Mouse (Mus musculus) heart, embryonic 15.5 days (tissue): ENCODE results near the gene Olfr38. TPM values are rescaled to one million over a fixed set of nuclear protein-coding genes. Genes with fewer than 3 reads are reported as not detected.

ENCODE experiments used
- ATAC-seq: fragments of 200-750 bp; cut with Nextera tagmentation; replicated peaks from 2 replicates; pipeline ENCODE4 v1.8.0; 2017; ENCODE audit warnings: low read depth, moderate TSS enrichment; ENCODE audit not compliant: insufficient number of reproducible peaks, insufficient read depth, low FRiP score
- H3K27ac ChIP-seq: fragments of 300-500 bp; sonication (generic); 2 replicates; pipeline ENCODE4 v1.5.1; 2015; ENCODE audit warnings: mild to moderate bottlenecking, inconsistent platforms
- H3K27me3 ChIP-seq: fragments of 300-500 bp; sonication (generic); 2 replicates; pipeline ENCODE4 v1.6.1; 2015; ENCODE audit warnings: inconsistent platforms
- H3K36me3 ChIP-seq: fragments of 300-500 bp; sonication (generic); 2 replicates; pipeline ENCODE4 v1.6.1; 2015; ENCODE audit warnings: mild to moderate bottlenecking, inconsistent platforms
- H3K4me1 ChIP-seq: fragments of 300-500 bp; sonication (generic); replicated peaks from 2 replicates; pipeline ENCODE4 v1.6.1; 2015; ENCODE audit warnings: inconsistent platforms
- H3K4me2 ChIP-seq: fragments of 300-500 bp; sonication (generic); 2 replicates; pipeline ENCODE4 v1.6.1; 2015; ENCODE audit warnings: inconsistent platforms, mild to moderate bottlenecking, moderate library complexity
- H3K4me3 ChIP-seq: fragments of 300-500 bp; sonication (generic); 2 replicates; pipeline ENCODE4 v1.5.1; 2015; ENCODE audit warnings: mild to moderate bottlenecking, inconsistent platforms
- H3K9ac ChIP-seq: fragments of 300-500 bp; sonication (generic); 2 replicates; pipeline ENCODE4 v1.6.1; 2015; ENCODE audit warnings: mild to moderate bottlenecking, inconsistent platforms
- H3K9me3 ChIP-seq: fragments of 300-500 bp; sonication (generic); replicated peaks from 2 replicates; pipeline ENCODE4 v1.6.1; 2016; ENCODE audit warnings: inconsistent platforms
- WGBS: fragments of 180-500 bp; shearing (Covaris S2); methylation state at CpG from one replicate; pipeline ENCODE4 v1.1.7; 2015; ENCODE audit warnings: mixed read lengths; 5-methylcytosine and 5-hydroxymethylcytosine counted together
- polyA plus RNA-seq: library from polyadenylated mRNA; unstranded; fragments of >200 nt; fragmentation: Nextera tagmentation; extraction: Ambion mirVana; gene quantifications from 2 replicates; pipeline ENCODE4 v1.2.1, GENCODE M21; 2015

Olfr38 gene
- not detected in 2 replicates for polyA plus RNA-seq

DNA sequence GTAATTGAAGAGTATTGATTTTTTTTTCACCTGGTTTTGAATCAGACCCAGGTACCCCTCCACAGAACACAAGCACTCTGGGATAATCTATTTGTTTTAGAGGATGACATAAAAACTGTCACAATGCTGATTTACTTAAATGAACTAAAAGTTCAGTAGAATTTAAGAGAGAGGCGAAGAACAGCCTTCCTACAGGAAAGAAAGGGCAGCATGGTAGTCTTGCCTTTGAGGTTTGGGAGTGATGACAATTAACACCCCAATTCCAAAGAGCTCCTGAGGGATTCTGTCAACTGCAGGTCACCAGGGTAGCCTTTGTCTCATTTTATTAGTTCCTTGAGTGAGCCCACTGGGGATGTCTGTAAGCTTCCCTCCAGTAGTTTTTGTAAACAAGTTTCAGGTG is at the start of gene Olfr38:
TSS of gene Olfr38 (plus strand) at position 301 of the 400 bp plus-strand sequence.
- Histone ChIP-seq H3K27me3 (no peaks in the 10 kb centered on the region), H3K4me1 (no peaks in the 10 kb centered on the region), H3K4me3 (no peak within 1 kb of the TSS), H3K4me2 (no peak within 1 kb of the TSS), H3K9ac (no peak within 1 kb of the TSS), H3K27ac (no peak within 1 kb of the TSS), H3K9me3 (no peaks in the 10 kb centered on the region), H3K36me3 (no peaks in the 10 kb centered on the region)
- no peak for ATAC-seq
- 47% methylated on average over 1 of the region's 1 CpGs for WGBS

DNA sequence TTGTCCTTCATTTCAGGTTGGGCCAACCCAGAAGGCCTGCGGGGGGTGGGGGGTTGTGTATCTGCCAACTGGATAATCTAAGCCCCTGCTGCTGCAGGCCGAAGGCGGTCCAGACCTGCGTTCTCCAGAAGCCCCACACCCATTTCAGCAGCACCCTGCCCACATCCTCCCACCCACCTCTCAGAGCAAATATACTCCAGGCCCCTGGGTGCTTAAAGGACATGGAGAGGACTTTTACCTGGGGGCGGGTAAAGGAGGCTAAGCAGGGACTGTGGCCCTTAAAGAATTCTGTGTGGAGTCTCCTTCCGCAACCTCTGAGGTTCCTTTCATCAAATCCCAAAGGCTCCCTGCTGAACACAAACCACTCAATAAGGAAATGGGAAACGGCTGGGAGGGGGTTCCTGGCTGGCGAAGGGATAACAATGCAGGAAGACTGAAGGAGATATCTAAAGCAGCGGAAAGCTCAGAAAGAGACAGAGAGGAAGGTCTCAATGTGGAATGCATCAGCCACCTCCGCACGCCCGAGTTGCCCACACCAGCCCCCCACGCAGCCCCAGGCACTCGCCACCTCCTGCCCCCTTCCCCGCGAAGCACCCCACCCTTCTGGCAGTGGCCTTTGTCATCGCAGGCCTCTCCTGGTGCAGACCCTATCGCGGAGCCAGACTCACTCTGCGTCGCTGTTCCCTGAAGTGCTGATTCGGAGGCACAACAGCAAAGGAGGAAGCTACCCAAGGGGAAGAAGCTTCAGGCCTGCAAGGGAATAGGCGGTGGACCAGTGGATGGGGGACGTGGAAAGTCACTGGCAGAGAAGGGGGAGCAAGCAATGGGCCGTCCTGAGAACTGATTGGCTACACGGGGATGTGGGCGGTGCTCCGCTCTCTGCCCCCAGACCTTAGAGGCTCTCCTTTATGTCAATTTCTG is 46.7 kb upstream of the Olfr38 start, which contains the start of gene Tcaf1:
TSS of gene Tcaf1 (minus strand) at position 798 of the 921 bp plus-strand sequence.
- no peaks in the 10 kb centered on the region for H3K9me3 ChIP-seq
- H3K9ac ChIP-seq, result peak within 1 kb of the TSS; percentile 81
- H3K27ac ChIP-seq, result peak within 1 kb of the TSS; percentile 87
- peak within 1 kb of the TSS; percentile 90 for H3K4me3 ChIP-seq
- peak within 1 kb of the TSS; percentile 85 for H3K4me2 ChIP-seq
- no peaks in the 10 kb centered on the region for H3K36me3 ChIP-seq
- peak; percentile 99 for ATAC-seq
- H3K4me1 ChIP-seq, result peaks cover 8% of the 10 kb centered on the region; the same call in 1 of the 2 replicates
- H3K27me3 ChIP-seq, result no peaks in the 10 kb centered on the region
- WGBS, result 4% methylated on average over 28 of the region's 28 CpGs

DNA sequence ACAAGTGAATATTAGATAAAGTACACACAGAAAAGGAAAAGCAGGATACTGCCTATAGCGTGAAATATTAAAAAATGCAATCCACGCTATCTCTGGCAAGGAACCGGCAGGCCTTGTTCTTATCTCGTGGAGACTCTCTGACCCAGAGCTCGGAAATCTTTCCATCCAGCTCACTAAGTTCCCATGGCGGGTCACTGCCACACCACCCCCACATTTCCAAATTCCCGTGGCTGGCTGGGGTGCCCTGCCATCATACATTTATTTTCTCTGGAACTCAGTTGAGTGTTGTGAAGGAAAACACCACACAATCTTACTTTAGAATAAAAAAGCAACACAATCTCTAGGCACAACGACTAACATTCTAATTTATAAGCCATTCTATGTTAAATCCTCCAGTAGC is 41.5 kb upstream of the Olfr38 start:
- no peaks in the 10 kb centered on the region for H3K4me1 ChIP-seq
- ATAC-seq, result no peak
- H3K9ac ChIP-seq, result no peak overlapping the region
- H3K27me3 ChIP-seq, result no peaks in the 10 kb centered on the region
- no peak overlapping the region for H3K27ac ChIP-seq
- no peaks in the 10 kb centered on the region for H3K9me3 ChIP-seq
- 28% methylated on average over 8 of the region's 8 CpGs for WGBS
- H3K4me2 ChIP-seq, result no peak overlapping the region
- H3K36me3 ChIP-seq, result no peaks in the 10 kb centered on the region
- H3K4me3 ChIP-seq, result no peak overlapping the region

DNA sequence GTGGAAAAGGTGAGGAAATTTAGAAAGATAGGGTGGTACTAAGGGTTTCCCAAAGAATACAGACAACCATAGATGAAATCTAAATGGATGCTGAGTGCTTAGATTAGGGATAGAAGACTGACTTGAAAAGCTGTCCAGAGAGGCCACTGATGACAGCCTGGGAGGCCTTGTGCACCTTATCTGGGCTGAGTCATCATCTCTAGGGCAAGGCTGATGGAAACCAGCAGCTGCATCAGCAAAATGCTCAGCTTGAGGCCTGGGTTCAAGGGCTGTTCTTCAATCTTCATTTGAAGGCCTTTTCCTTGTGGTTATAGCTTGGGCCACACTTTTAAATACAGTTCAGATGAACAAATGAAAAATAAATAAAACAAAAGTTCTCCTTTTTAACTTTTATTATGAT is 38.2 kb upstream of the Olfr38 start:
- Histone ChIP-seq H3K9me3 (no peaks in the 10 kb centered on the region), H3K4me3 (no peak overlapping the region), H3K4me1 (no peaks in the 10 kb centered on the region), H3K4me2 (no peak overlapping the region), H3K27me3 (no peaks in the 10 kb centered on the region), H3K36me3 (no peaks in the 10 kb centered on the region), H3K27ac (no peak overlapping the region), H3K9ac (no peak overlapping the region)
- ATAC-seq, result no peak

DNA sequence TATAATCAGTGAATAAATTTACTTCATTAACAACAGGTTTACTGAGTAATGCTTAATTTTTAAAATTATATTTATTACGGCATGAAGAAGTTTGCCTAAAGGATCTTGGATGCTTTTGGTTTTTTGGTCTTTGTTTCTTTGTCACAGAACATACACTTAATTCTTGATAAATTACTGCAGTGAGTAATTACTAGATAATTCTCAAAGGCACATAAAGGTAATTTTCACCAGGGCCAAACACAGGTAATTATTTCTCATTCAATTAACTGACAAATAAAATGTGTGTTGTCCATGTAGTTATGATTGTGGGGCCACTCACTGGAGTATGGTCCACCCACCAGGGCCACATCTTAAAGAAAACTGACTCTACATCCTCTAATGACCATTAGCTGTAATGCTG is 17.1 kb upstream of the Olfr38 start, which contains the start of gene Olfr453:
TSS of gene Olfr453 (plus strand) at position 301 of the 400 bp plus-strand sequence.
- WGBS, result 88% methylated on average over 1 of the region's 1 CpGs

DNA sequence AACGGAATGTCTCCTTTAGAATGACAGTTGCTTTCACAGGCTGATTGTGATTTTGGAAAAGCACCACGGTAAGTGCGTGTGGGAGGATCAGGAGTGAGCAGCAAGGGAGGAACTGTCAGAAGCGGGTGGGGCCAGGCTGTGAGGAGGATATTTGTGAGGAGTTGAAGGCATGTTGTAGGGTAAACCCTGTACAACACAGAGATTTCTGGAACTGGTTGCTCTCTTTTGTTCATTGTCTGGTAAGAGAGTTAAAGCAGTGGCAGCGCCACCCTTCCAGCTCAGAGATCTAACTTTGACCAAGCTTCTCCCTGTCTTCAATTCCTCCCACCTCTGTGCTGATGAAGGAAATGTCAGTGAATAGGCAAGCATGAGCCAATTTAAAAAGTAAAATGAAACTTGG is 13.9 kb upstream of the Olfr38 start:
- no peak for ATAC-seq
- Histone ChIP-seq H3K4me3 (no peak overlapping the region), H3K36me3 (no peaks in the 10 kb centered on the region), H3K27ac (no peak overlapping the region), H3K9me3 (no peaks in the 10 kb centered on the region), H3K4me2 (no peak overlapping the region), H3K9ac (no peak overlapping the region), H3K27me3 (no peaks in the 10 kb centered on the region), H3K4me1 (no peaks in the 10 kb centered on the region)
- WGBS, result 62% methylated on average over 5 of the region's 5 CpGs

More for the DNA sequence above, 17.1 kb upstream of the Olfr38 start, which contains the start of gene Olfr453:
- H3K4me2 ChIP-seq, result no peak within 1 kb of the TSS
- no peaks in the 10 kb centered on the region for H3K36me3 ChIP-seq
- H3K9me3 ChIP-seq, result no peaks in the 10 kb centered on the region
- no peak within 1 kb of the TSS for H3K4me3 ChIP-seq
- no peak within 1 kb of the TSS for H3K27ac ChIP-seq
- ATAC-seq, result no peak
- H3K27me3 ChIP-seq, result no peaks in the 10 kb centered on the region
- no peak within 1 kb of the TSS for H3K9ac ChIP-seq
- H3K4me1 ChIP-seq, result no peaks in the 10 kb centered on the region

DNA sequence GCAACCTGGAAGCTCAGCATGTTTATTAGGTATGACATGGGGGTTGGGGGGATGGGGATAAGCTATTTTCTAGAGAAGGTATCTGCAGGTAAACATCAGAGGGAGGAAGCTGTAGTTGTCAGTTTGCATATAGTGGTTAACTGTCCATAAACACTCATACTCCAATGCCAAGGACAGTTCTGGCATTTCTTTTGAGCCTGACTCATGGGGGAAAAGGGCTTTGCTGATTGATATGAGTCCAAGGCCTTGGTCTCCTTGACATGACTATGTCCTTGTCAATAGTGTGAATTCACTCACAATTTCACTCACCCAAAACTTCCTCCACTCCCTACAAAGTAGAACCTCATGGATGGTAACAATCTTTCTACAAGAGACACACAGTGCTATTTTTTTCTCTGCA is 8.4 kb upstream of the Olfr38 start:
- H3K4me3 ChIP-seq, result no peak overlapping the region
- H3K27me3 ChIP-seq, result no peaks in the 10 kb centered on the region
- ATAC-seq, result no peak
- H3K9me3 ChIP-seq, result no peaks in the 10 kb centered on the region
- H3K36me3 ChIP-seq, result no peaks in the 10 kb centered on the region
- H3K4me2 ChIP-seq, result no peak overlapping the region
- no peak overlapping the region for H3K27ac ChIP-seq
- no peak overlapping the region for H3K9ac ChIP-seq
- no peaks in the 10 kb centered on the region for H3K4me1 ChIP-seq

DNA sequence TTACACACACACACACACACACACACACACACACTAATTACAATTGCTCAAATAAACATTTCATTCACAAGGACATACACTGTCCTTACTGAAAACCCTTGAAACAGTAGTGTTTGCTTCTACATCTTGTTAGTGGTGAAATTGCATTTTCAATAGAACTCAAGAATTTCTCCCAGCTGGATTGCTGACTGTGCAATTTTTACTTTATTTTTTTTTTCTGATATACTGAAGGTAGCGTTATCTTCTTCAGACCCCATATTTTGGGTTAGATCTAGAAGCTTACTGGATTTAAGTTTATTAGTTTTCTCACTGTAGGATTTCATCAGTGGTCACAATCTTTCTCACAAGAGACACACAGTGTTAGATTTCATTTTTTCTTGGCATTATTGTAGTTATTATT is 20.9 kb downstream of the Olfr38 start:
- Histone ChIP-seq H3K4me3 (no peak overlapping the region), H3K4me2 (no peak overlapping the region), H3K27me3 (no peaks in the 10 kb centered on the region), H3K9ac (no peak overlapping the region), H3K27ac (no peak overlapping the region), H3K36me3 (no peaks in the 10 kb centered on the region), H3K4me1 (no peaks in the 10 kb centered on the region), H3K9me3 (no peaks in the 10 kb centered on the region)
- WGBS, result 86% methylated on average over 1 of the region's 1 CpGs
- ATAC-seq, result no peak

DNA sequence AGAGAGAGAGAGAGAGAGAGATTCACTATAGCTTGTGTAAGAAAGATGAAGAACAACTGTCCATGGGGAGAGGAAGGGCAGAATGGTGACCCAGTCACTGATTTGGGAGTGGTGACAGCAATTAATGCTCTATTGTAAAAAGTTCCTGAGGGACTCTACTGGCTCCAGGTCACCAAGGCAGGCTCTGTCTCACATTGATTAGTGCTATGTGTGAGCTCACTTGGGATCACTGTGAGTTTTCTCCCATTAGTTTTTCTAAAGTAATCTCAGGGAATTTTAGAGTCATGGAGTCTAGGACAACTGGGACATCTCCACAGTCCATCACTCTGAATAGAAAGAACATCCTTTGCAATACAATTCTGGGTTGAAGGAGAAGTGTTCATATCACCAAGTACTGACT is 28.6 kb downstream of the Olfr38 start, which contains the start of gene Olfr452:
TSS of gene Olfr452 (plus strand) at position 301 of the 400 bp plus-strand sequence.
- Histone ChIP-seq H3K9me3 (no peaks in the 10 kb centered on the region), H3K4me3 (no peak within 1 kb of the TSS), H3K27ac (no peak within 1 kb of the TSS), H3K9ac (no peak within 1 kb of the TSS), H3K4me2 (no peak within 1 kb of the TSS), H3K36me3 (no peaks in the 10 kb centered on the region), H3K4me1 (no peaks in the 10 kb centered on the region), H3K27me3 (no peaks in the 10 kb centered on the region)
- ATAC-seq, result no peak

DNA sequence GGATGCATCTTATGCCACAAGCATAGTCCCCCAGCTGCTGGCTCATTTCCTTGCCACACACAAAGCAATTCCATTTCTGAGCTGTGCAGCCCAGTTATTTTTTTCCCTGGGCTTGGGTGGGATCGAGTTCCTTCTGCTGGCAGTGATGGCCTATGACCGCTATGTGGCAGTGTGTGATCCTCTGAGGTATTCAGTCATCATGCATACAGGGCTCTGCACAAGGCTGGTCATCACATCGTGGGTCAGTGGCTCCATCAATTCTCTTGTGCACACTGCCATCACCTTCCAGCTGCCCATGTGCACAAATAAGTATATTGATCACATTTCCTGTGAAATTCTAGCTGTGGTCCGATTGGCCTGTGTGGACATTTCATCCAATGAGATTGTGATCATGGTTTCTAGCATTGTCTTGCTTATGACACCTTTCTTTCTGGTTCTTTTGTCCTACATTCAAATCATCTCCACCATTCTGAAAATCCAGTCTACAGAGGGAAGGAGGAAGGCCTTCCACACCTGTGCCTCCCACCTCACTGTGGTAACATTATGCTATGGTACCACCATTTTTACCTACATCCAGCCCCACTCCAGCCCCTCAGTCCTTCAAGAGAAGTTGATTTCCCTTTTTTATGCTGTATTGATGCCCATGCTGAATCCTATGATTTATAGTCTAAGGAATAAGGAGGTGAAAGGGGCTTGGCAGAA is 34.2 kb downstream of the Olfr38 start:
- no peak overlapping the region for H3K27ac ChIP-seq
- 34% methylated on average over 4 of the region's 4 CpGs for WGBS

DNA sequence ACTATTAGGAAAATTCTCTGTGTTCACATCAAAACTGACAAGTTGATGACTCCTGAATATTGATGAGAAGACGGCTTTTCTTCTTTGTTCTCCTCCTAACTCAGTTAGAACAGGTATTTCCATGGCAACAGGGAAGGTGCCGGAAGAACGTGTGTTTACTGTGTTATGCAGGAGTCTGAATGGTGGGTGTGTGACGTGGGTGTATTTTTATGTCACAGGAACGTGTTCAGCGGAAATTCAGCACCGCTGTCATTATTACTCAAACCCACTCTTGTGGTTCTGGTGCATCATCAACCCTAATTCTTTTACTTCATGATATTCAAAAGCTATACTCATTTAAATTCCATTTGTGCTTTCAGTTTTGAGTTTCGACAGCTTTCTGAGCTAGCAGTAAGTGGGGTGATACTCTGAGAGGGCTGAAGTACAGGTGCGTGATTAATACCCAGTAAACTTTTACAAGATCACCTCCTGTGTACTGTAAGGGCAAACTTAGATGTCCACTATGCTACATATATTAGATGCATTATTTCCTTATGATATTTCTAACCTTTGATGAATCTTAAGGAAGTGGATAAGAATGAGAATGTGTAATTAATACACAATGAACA is 34.8 kb downstream of the Olfr38 start:
- no peak overlapping the region for H3K9ac ChIP-seq
- ATAC-seq, result no peak
- no peak overlapping the region for H3K27ac ChIP-seq
- WGBS, result 81% methylated on average over 9 of the region's 9 CpGs
- no peaks in the 10 kb centered on the region for H3K9me3 ChIP-seq
- H3K4me3 ChIP-seq, result no peak overlapping the region
- no peaks in the 10 kb centered on the region for H3K36me3 ChIP-seq
- H3K4me2 ChIP-seq, result no peak overlapping the region
- H3K27me3 ChIP-seq, result no peaks in the 10 kb centered on the region
- no peaks in the 10 kb centered on the region for H3K4me1 ChIP-seq

More for the DNA sequence above, 34.2 kb downstream of the Olfr38 start:
- no peaks in the 10 kb centered on the region for H3K36me3 ChIP-seq
- no peak for ATAC-seq
- H3K4me1 ChIP-seq, result no peaks in the 10 kb centered on the region
- no peak overlapping the region for H3K9ac ChIP-seq
- H3K27me3 ChIP-seq, result no peaks in the 10 kb centered on the region
- H3K4me3 ChIP-seq, result no peak overlapping the region
- H3K9me3 ChIP-seq, result no peaks in the 10 kb centered on the region
- no peak overlapping the region for H3K4me2 ChIP-seq
